Mouse (Mus musculus): ENCODE measurements around the gene Parl.

Gene Parl

DNA sequence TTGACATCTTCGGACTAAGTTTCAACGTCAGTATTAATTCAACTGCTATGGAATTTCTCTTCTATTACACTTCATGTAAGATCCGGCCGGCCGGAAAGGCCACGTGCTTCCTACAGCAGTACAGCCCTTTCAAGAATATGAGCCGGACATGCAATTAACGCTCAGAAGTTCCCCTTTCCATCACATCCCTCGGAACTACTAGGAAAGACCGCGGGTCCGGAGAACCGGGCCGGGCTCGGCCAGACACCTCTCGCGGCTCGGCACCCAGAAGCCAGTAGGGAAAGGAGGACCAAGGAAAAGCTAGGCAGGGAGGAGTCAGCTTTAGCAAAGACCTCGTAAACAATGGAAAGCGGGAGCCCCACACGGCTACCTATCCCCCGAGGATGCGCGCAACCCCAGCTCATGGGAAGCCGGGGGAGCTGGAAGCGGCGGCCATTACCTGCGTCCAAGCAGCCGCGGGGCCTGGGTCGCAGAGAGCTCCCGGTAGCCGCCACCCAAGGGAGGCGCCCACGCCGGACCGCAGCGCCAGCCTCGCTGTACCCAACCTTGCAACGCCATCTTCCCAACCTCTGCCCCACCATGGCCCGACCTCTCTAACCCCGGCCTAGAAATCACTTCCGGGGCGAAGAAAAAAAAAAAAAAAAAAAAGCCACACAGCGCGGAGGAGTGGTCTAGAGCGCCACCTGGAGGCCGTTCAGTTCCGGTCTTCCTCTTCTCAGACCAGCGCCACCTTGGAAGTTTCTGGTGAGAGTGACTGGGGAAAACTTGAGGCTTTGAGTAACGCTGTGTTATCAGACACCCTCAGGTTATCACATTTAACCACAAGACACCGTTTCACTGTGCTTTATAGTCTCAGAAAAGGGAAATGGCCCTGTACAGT, at the start of gene Parl:
Gene Parl, minus strand, starts transcription at position 618 of the 880 bp plus-strand sequence.
- DNase-seq (ENCODE audit: low read depth, low spot score) = peak; percentile 82

GRCm38 (mm10) chr16:20345464-20345863, 43.3 kb upstream of the Parl start:
- DNase-seq (ENCODE audit: low read depth, low spot score) = no peak

DNA sequence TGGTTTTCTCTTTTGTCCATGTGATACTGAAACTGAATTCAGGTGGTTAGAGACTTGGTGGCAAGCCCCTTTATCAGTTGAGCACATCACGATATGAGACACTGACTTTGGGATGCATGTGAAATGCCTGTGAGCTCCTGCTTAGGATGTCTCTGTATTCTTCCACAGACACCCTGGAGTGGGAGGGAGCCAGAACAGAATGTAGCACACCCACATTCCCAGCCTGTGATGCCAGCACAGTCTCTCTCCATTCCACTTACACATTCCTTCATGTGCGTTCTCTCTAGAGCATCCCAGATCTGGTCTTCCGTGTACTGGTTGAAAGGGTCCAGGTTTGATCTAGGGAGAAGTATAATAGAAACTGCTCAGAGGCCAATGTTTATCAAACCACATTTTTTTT, 36.4 kb upstream of the Parl start:
- no peak for DNase-seq (ENCODE audit: low read depth, low spot score)

- DNase-seq (ENCODE audit: low read depth, low spot score) = no peak
Observed at GRCm38 (mm10) chr16:20334918-20335317, 32.7 kb upstream of the Parl start.

GRCm38 (mm10) chr16:20328306-20328705, 26.1 kb upstream of the Parl start:
- DNase-seq (ENCODE audit: low read depth, low spot score) = no peak

DNA sequence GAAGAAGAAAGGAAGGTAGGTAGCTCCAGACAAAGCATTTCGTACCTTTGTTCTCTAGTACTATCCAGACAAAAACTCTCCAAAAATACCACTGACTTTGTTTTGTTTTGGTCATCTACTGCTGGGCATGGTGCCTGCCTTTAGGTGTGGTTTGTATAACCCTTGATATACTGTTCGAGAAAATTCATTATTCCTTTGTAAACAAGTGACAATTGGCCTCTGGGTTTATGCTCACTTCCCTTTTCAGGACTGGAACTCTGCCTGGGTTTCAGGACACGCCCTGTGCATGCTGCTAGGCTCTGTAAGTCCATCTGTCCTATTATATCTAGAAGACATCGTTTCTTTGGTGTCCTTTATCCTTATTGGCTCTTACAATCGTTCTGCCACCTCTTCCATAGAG, 23.1 kb upstream of the Parl start, which contains the start of gene Cyp2ab1:
Gene Cyp2ab1, minus strand, starts transcription at position 119 of the 400 bp plus-strand sequence.
- no peak for DNase-seq (ENCODE audit: low read depth, low spot score)

- no peak for DNase-seq (ENCODE audit: low read depth, low spot score)
Observed at GRCm38 (mm10) chr16:20323907-20324306, 21.7 kb upstream of the Parl start.

- DNase-seq (ENCODE audit: low read depth, low spot score) = no peak
Observed at GRCm38 (mm10) chr16:20322274-20322673, 20.1 kb upstream of the Parl start.

DNA sequence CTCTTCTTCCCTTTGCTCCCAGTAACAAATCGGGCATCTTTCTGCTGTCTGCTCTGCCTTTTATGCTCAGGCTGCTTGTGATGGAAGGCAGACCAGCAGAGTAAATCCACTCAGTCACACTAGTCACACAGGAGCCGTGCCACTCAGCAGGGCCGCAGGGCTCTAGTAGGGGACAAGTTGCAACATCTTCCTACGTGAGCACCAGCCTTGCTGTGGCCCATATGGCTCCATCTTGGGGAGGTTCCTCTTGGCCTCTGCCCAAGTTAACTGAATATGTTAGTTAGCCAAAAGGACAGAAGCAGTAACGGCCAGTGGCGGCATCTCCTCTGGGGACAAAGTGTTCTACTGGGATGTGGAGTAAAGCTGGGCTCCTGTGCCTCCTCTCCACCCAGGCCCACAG, 14.6 kb upstream of the Parl start:
- no peak for DNase-seq (ENCODE audit: low read depth, low spot score)

DNA sequence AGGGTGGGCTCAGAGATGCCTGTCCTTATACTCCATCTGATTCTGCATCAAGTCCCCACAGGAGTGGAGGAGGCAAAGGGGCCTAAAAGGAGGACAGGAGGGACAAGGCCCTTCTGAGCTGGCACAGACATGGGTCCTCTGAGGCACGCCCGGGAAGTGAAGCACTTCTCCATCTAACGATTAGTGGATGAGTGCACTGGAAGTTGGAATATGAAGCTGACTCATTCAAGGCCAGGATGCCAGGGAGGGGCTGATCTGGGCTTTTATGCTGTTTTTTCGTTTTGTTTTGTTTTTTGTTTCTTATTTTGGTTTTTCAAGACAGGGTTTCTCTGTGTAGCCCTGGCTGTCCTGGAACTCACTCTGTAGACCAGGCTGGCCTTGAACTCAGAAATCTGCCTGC, 13.1 kb upstream of the Parl start:
- no peak for DNase-seq (ENCODE audit: low read depth, low spot score)

- DNase-seq (ENCODE audit: low read depth, low spot score) = no peak
Observed at GRCm38 (mm10) chr16:20312272-20312671, 10.1 kb upstream of the Parl start.

DNA sequence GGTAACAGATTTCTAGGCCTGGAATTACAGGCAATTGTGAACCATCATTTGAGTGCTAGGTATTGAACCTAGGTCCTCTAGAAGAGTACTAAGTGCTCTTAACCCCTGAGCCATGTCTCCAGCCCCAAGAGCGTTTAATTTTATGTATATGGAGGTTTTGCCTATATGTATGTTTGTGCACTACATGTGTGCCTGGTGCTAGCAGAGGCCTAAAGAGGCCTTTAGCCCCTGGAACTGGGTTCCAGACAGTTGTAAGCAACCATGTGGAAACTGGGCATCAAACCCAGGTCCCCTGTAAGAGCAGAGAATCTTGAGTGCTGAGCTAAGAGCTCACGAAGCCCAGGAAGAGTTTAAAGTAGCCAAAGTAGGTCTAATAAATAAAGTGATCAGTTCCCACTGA, 2.1 kb downstream of the Parl start:
- no peak for DNase-seq (ENCODE audit: low read depth, low spot score)

DNA sequence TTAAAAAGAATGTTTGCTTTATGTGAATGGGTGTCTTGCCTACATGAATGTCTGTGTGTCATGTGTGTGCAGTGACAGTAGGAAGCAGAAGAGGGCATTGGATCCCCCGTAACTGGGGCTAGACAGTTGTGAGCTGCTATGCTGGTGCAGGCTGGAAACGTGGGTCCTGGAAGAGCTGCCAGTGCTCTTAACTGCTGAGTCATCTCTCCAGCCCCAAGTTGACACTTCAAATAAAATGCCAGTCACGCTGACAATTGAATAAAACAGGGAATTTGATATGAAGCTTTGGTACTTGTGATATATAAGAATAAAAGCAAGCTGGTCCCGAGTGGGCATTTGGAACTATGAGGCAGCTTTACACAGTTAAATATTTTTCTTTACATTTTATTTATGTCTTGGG, 21.9 kb downstream of the Parl start:
- DNase-seq (ENCODE audit: low read depth, low spot score) = no peak

DNA sequence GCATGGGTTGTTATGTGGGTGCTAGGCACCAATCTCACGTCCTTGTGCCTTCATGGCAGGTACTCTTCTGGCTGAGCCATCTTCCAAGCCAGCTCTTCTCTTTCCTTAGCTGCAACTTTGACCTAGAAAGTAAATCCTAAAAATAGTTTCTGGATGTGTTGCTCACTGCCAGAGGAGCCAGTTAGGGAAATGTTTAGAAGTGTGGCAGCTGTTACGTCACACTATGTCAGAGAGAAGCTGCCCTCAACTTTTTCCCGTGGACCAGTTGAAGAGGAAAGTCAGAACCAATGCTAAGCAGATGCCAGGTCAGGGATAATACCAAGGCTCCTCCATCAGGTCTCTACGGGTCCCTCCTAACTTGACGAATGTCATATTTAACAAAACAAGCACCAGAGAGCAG, 22.8 kb downstream of the Parl start:
- DNase-seq (ENCODE audit: low read depth, low spot score) = no peak

GRCm38 (mm10) chr16:20272994-20273393, 29.2 kb downstream of the Parl start:
- no peak for DNase-seq (ENCODE audit: low read depth, low spot score)

DNA sequence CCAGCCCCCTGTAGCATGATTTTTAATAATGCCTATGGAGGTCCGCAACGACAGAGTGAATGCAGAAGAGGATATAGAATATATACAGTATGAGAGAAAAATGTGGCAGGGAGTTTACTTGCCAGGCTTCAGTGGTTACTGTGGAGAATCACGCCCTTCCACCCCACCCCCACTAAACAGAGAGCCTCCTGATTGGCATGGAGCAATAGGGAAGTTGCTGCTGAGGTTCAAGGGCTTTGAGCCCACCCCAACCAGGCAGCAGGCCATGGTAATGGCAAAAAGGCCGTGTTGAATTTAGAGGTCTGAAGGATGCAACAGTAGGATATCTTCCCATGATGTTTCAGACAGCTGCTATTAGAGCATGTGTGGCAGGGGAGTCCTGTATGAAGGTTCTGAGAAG, 30.8 kb downstream of the Parl start:
- no peak for DNase-seq (ENCODE audit: low read depth, low spot score)

DNA sequence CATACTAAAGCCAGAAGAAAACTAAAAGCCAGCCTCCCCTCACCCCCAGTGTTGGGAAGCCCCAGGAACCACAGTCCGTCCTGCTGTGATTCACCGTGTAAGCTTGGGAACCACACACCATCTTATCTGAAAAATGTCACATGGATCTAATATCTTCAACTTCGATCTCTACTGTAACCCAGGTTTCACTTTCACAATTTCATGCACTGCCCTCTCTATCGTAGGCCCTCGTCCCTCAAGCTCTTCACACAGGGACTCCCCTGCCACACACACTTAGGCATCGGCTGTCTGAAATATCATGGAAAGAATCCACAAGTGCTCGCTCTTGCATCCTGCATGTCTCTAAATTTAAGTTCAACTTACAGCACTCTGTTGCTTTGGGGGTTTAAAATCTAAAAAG, 37.1 kb downstream of the Parl start:
- no peak for DNase-seq (ENCODE audit: low read depth, low spot score)

DNA sequence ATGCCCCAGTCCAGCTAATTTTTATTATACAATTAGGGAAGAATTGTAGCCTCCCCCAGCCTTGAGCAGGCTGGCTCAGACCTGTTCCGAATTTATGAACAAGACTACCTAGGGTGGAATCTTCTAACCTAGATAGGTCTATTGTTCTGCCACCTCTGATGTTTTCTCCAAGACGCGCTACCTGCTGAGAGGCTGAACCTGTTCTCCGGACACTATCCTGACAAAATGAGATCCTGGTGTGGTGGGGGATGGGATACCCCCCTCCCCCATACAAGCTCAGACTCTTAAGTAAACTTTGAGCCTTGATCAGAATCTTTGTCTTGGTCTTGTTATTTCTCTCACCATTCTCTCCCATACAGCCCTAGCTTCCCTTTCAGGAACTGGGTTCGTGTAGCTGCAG, 44.3 kb downstream of the Parl start:
- DNase-seq (ENCODE audit: low read depth, low spot score) = no peak

DNA sequence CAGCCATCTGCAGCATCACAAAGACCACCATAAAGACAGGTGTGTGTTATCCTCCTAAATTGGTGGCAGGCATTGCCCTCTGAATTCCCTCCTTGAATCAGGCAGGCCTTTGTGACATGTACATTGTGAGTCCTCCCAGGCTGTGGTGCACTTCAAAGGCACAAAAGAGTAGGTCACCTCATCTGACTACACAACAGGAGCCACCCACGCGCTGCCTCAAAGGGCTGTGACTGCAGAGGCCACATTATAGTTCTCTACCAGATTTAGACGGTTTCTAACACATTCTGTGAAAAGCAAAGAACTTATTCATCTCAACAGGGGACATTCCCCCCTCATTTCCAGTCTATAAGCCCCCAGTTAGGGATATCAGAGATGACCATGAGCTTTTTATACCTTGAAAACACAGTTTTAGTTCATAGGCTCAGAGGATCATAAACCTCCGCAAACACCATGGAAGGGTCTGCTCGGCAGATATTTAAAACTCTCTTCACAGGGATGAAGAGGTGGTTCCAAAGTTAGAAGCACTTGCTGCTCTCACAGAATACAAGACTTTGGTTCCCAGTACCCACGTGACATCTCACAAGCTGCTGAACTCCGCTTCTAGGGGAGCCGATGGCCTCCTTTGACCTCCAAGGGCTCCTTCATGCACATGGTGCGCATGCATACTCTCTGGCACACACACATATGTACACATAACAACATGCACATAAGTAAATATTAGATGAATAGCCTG, 53.6 kb downstream of the Parl start:
- DNase-seq (ENCODE audit: low read depth, low spot score) = no peak

DNA sequence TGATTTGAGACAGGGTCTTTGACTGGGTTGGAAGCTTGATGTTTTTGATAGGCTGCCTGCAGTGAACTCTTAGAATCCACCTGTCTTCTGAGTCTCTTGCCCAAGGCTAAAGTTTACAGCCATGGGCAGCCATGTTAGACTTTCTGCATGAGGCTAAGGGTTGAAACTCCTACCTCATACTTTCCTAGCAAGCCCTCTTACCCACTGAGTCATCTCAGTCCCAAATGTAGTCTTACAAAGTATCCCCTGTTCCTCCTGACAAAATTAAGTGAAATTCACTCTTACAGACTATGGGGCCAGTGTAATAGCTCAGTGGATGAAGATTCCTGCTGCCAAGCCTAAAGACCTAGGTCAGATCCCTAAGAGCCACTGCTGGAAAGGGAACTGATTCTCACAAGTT, 55.1 kb downstream of the Parl start:
- DNase-seq (ENCODE audit: low read depth, low spot score) = no peak

- no peak for DNase-seq (ENCODE audit: low read depth, low spot score)
Observed at GRCm38 (mm10) chr16:20240468-20241414, 61.4 kb downstream of the Parl start, which contains the start of gene Map6d1. Gene Map6d1, minus strand, starts transcription at chr16:20241358.

- DNase-seq (ENCODE audit: low read depth, low spot score) = no peak
Observed at GRCm38 (mm10) chr16:20238646-20239045, 63.5 kb downstream of the Parl start.

All from WW6 (cell line).